In genomic region chr9:29335671-29336070, GRCm38 (mm10) we compare ENCODE assay signal across 19 mouse cellular contexts.
"Had no signal": no experiment of that assay in that cellular context is flagged by ENCODE, and none has a peak within 500 bp of the region (broad histone marks: within the 10 kb centered on the region; RNA-seq: fewer than 3 reads in every experiment).

No protein-coding gene starts in this region.

- ATAC-seq: midbrain, embryonic 16.5 days had no signal

- DNase-seq: lung, adult 18-20 months; lung, embryonic 14.5 days; lung, postnatal 10 days; lung, postnatal 4 days; midbrain, embryonic 14.5 days; retina, postnatal 1 day; right cerebral cortex, adult 18-20 months; right cerebral cortex, postnatal 25 days; right cerebral cortex, postnatal 4 days; spleen, adult 18-20 months; thymus, adult 18-20 months; thymus, postnatal 14 days; thymus, postnatal 36 days had no signal

- H3K9ac ChIP-seq: lung, embryonic 14.5 days; midbrain, embryonic 12.5 days; neural tube, embryonic 13.5 days; neural tube, embryonic 15.5 days had no signal

- H3K9me3 ChIP-seq: midbrain, embryonic 10.5 days; midbrain, embryonic 12.5 days; neural tube, embryonic 13.5 days; neural tube, embryonic 15.5 days had no signal

- H3K4me3 ChIP-seq: midbrain, embryonic 10.5 days; midbrain, embryonic 12.5 days; myocyte; neural tube, embryonic 13.5 days; neural tube, embryonic 15.5 days had no signal

- H3K27me3 ChIP-seq: midbrain, embryonic 12.5 days; neural tube, embryonic 13.5 days; neural tube, embryonic 15.5 days had no signal

- H3K4me2 ChIP-seq: lung, embryonic 14.5 days; midbrain, embryonic 12.5 days; neural tube, embryonic 13.5 days; neural tube, embryonic 15.5 days had no signal

- H3K36me3 ChIP-seq: midbrain, embryonic 10.5 days; midbrain, embryonic 12.5 days; neural tube, embryonic 13.5 days; neural tube, embryonic 15.5 days had no signal

- H3K4me1 ChIP-seq: midbrain, embryonic 12.5 days had no signal

- H3K27ac ChIP-seq: midbrain, embryonic 10.5 days; midbrain, embryonic 12.5 days; neural tube, embryonic 13.5 days; neural tube, embryonic 15.5 days had no signal
